Mouse (Mus musculus) G1E (cell line): Measurements from ENCODE around the gene Tmem159. TPM values are rescaled to one million over a fixed set of nuclear protein-coding genes. Genes with fewer than 3 reads are reported as not detected.

ENCODE experiments used
- ATAC-seq: 2 replicates; pipeline ENCODE4 v1.8.0; 2016; ENCODE audit warnings: mild to moderate bottlenecking; ENCODE audit not compliant: insufficient number of reproducible peaks, poor library complexity, low FRiP score, severe bottlenecking; ENCODE audit errors: extremely low read depth
- DNase-seq: peaks from one replicate; pipeline ENCODE4 v3.0.0; 2012; ENCODE audit warnings: low spot score
- H3K27me3 ChIP-seq: 2 replicates; pipeline ENCODE4 v1.6.1; 2012; ENCODE audit warnings: mild to moderate bottlenecking, low read length, inconsistent platforms; ENCODE audit not compliant: insufficient read depth
- H3K36me3 ChIP-seq: replicated peaks from 2 replicates; pipeline ENCODE3; 2012; ENCODE audit warnings: mild to moderate bottlenecking, inconsistent platforms
- H3K4me1 ChIP-seq: 2 replicates; pipeline ENCODE4 v1.6.1; 2012; ENCODE audit warnings: low read depth, low read length, inconsistent platforms, mixed read lengths; ENCODE audit not compliant: insufficient read depth
- H3K4me3 ChIP-seq: 2 replicates; pipeline ENCODE4 v1.5.1; 2012; ENCODE audit warnings: low read depth, mild to moderate bottlenecking, inconsistent platforms, low read length, moderate library complexity, mixed read lengths
- H3K9me3 ChIP-seq: replicated peaks from 2 replicates; pipeline ENCODE4 v1.6.1; 2012; ENCODE audit warnings: inconsistent platforms
- CTCF ChIP-seq: IDR thresholded peaks from 2 replicates; pipeline ENCODE4 v1.5.1; 2012; ENCODE audit warnings: low read depth, low read length, inconsistent platforms, mixed read lengths
- GATA1 ChIP-seq: IDR thresholded peaks from 2 replicates; pipeline ENCODE4 v1.6.1; 2012; ENCODE audit warnings: borderline replicate concordance, low read length, inconsistent platforms, mixed read lengths
- GATA2 ChIP-seq: IDR thresholded peaks from 2 replicates; pipeline ENCODE4 v1.6.1; 2012; ENCODE audit warnings: low read depth, low read length, inconsistent platforms, borderline replicate concordance
- POLR2AphosphoS5 ChIP-seq: IDR thresholded peaks from 2 replicates; pipeline ENCODE4 v1.6.1; 2012; ENCODE audit warnings: low read depth, low read length, inconsistent platforms; ENCODE audit not compliant: insufficient replicate concordance
- TAL1 ChIP-seq: conservative IDR thresholded peaks from 2 replicates; pipeline ENCODE4 v1.6.1; 2012; ENCODE audit warnings: low read depth, low read length, inconsistent platforms, mixed read lengths
- polyA plus RNA-seq: library from polyadenylated mRNA; stranded (reverse); fragments of >175 nt; gene quantifications from 2 replicates; pipeline ENCODE4 v1.2.3, GENCODE M21; 2012
- total RNA-seq, 2 experiments: library from RNA; stranded (forward) in 1 of 2; stranded (reverse) in 1 of 2; fragments of 200-1000 nt in 1 of 2; fragments of >200 nt in 1 of 2; fragmentation: Nextera tagmentation in 1 of 2; gene quantifications; 2 replicates each; pipeline ENCODE4 v1.2.3; 2014 to 2017

Gene Tmem159
- total and polyA plus RNA-seq, 3 experiments: not detected

GRCm38 (mm10) chr7:120093033-120093432 is 9.1 kb upstream of the Tmem159 start:
- Histone ChIP-seq H3K36me3 (no peaks in the 10 kb centered on the region), H3K9me3 (no peaks in the 10 kb centered on the region), H3K4me1 (no peaks in the 10 kb centered on the region), H3K4me3 (no peak overlapping the region), H3K27me3 (peaks cover 3% of the 10 kb centered on the region; the same call in 1 of the 2 replicates)
- DNase-seq (no peak), ATAC-seq (no peak)
- TF ChIP-seq POLR2AphosphoS5 (no peak), GATA2 (no peak), TAL1 (no peak), GATA1 (no peak), CTCF (no peak)

GRCm38 (mm10) chr7:120094216-120094615 is 7.9 kb upstream of the Tmem159 start:
- ATAC-seq (no peak), DNase-seq (no peak)
- Histone ChIP-seq H3K27me3 (peaks cover 3% of the 10 kb centered on the region; the same call in 1 of the 2 replicates), H3K36me3 (no peaks in the 10 kb centered on the region), H3K4me3 (no peak overlapping the region), H3K4me1 (no peaks in the 10 kb centered on the region), H3K9me3 (no peaks in the 10 kb centered on the region)
- TF ChIP-seq GATA2 (no peak), TAL1 (no peak), POLR2AphosphoS5 (no peak), CTCF (no peak), GATA1 (no peak)

- H3K4me1 ChIP-seq: no peaks in the 10 kb centered on the region
- peaks cover 3% of the 10 kb centered on the region; the same call in 1 of the 2 replicates for H3K27me3 ChIP-seq
- ATAC-seq (no peak), DNase-seq (no peak)
- H3K36me3 ChIP-seq: no peaks in the 10 kb centered on the region
- H3K4me3 ChIP-seq: no peak within 1 kb of the TSS
- no peaks in the 10 kb centered on the region for H3K9me3 ChIP-seq
- TF ChIP-seq CTCF: no peak
- no peak for TF ChIP-seq GATA2
- TF ChIP-seq GATA1: no peak
Observed at GRCm38 (mm10) chr7:120095180-120095579, 7.0 kb upstream of the Tmem159 start, which contains the start of gene Dnah3. TSS of gene Dnah3 (minus strand) at chr7:120095280.

- no peak for TF ChIP-seq TAL1
- DNase-seq (no peak), ATAC-seq (no peak)
- Histone ChIP-seq H3K4me3 (no peak overlapping the region), H3K4me1 (peaks cover 3% of the 10 kb centered on the region), H3K27me3 (peaks cover 3% of the 10 kb centered on the region; the same call in 1 of the 2 replicates), H3K36me3 (no peaks in the 10 kb centered on the region), H3K9me3 (no peaks in the 10 kb centered on the region)
Observed at GRCm38 (mm10) chr7:120097845-120098244, 4.3 kb upstream of the Tmem159 start.

GRCm38 (mm10) chr7:120098403-120098802 is 3.8 kb upstream of the Tmem159 start:
- DNase-seq (no peak), ATAC-seq (no peak)
- H3K9me3 ChIP-seq: no peaks in the 10 kb centered on the region
- peaks cover 3% of the 10 kb centered on the region for H3K4me1 ChIP-seq
- no peaks in the 10 kb centered on the region for H3K36me3 ChIP-seq
- no peak overlapping the region for H3K4me3 ChIP-seq
- TF ChIP-seq GATA1 (no peak), CTCF (peak; percentile 49), GATA2 (no peak), POLR2AphosphoS5 (no peak), TAL1 (no peak)
- H3K27me3 ChIP-seq: peaks cover 3% of the 10 kb centered on the region; the same call in 1 of the 2 replicates

- TF ChIP-seq POLR2AphosphoS5 (no peak), GATA2 (no peak), GATA1 (no peak), CTCF (no peak), TAL1 (no peak)
- Histone ChIP-seq H3K4me3 (no peak overlapping the region), H3K9me3 (no peaks in the 10 kb centered on the region), H3K36me3 (no peaks in the 10 kb centered on the region), H3K27me3 (peaks cover 3% of the 10 kb centered on the region; the same call in 1 of the 2 replicates), H3K4me1 (peaks cover 3% of the 10 kb centered on the region)
- no peak for DNase-seq
- ATAC-seq: no peak
Observed at GRCm38 (mm10) chr7:120103019-120103567, 940 bp downstream of the Tmem159 start.

- Histone ChIP-seq H3K27me3 (peaks cover 3% of the 10 kb centered on the region; the same call in 1 of the 2 replicates), H3K4me3 (no peak overlapping the region), H3K4me1 (peaks cover 3% of the 10 kb centered on the region), H3K9me3 (no peaks in the 10 kb centered on the region), H3K36me3 (no peaks in the 10 kb centered on the region)
- ATAC-seq (no peak), DNase-seq (no peak)
- TF ChIP-seq GATA1: no peak
- TF ChIP-seq TAL1: no peak
- TF ChIP-seq POLR2AphosphoS5: no peak
- TF ChIP-seq GATA2: no peak
- TF ChIP-seq CTCF: no peak
Observed at GRCm38 (mm10) chr7:120104975-120105374, 2.8 kb downstream of the Tmem159 start.
